Mouse (Mus musculus): ENCODE measurements at regions not wholly inside any gene's neighbourhood (a gene's known extent, or its start where the extent isn't known, plus 50 kb on each side); places are given as distances from the start of the nearest gene placed in this dataset.

GRCm38 (mm10) chr10:117530007-117530858 lies 99.1 kb upstream of the Cpm start:
- TF ChIP-seq CHD1 (IDR thresholded peaks at IDR 0.05; ENCODE audit: low read depth, low read length) (no peak), ZMIZ1 (IDR thresholded peaks at IDR 0.05; ENCODE audit: low read depth, low read length) (no peak), NELFE (IDR thresholded peaks at IDR 0.05; ENCODE audit: low read depth, low read length) (no peak), TCF12 (IDR thresholded peaks at IDR 0.05; ENCODE audit: low read depth, low read length) (no peak)
- Histone ChIP-seq H3K4me3 (replicated peaks in 1 of 3; ENCODE audit: low read depth in 2 of 3, low read length in 2 of 3, poor library complexity in 1 of 3) (no peak overlapping the region), H3K36me3 (replicated peaks in 1 of 2; ENCODE audit: control insufficient read depth in 1 of 2, insufficient read depth in 1 of 2, low read length in 1 of 2) (no peaks in the 10 kb centered on the region), H3K4me1 (ENCODE audit: control insufficient read depth in 1 of 2, insufficient read depth in 2 of 2) (peaks cover 8 to 27% of the 10 kb centered on the region in 2 experiments), H3K9ac (ENCODE audit: insufficient read depth, low read depth) (no peak overlapping the region), H3K9me3 (replicated peaks; ENCODE audit: low read length) (peaks cover 9% of the 10 kb centered on the region), H3K4me2 (ENCODE audit: insufficient read depth, low read depth, poor library complexity, severe bottlenecking) (peak overlapping the region; percentile 37; the same call in 1 of the 2 replicates), H3K27ac (ENCODE audit: insufficient read depth, low read depth) (no peak overlapping the region), H3K79me2 (replicated peaks; ENCODE audit: control insufficient read depth, extremely low read depth, insufficient read depth, poor library complexity, severe bottlenecking) (no peaks in the 10 kb centered on the region), H3K27me3 (replicated peaks) (peaks cover 2% of the 10 kb centered on the region)
- in situ Hi-C loops (cut with MboI; ENCODE audit: low pct_ligation_motif_present, low pct_unique_long_range_greater_than_20kb, low sequenced_read_pairs) (no loop called here), dilution Hi-C loops (cut with MboI; ENCODE audit: extremely low pct_ligation_motif_present, extremely low pct_unique_long_range_greater_than_20kb, low sequenced_read_pairs) (no loop called here)
- no peak for DNase-seq (ENCODE audit: extremely low read depth)

- Histone ChIP-seq H3K4me2 (ENCODE audit: insufficient read depth, low read depth, poor library complexity, severe bottlenecking) (no peak overlapping the region), H3K79me2 (replicated peaks; ENCODE audit: control insufficient read depth, extremely low read depth, insufficient read depth, poor library complexity, severe bottlenecking) (no peaks in the 10 kb centered on the region), H3K9me3 (replicated peaks; ENCODE audit: low read length) (peaks cover 9% of the 10 kb centered on the region), H3K27ac (ENCODE audit: insufficient read depth, low read depth) (no peak overlapping the region), H3K4me1 (ENCODE audit: control insufficient read depth in 1 of 2, insufficient read depth in 2 of 2) (peaks cover 8 to 27% of the 10 kb centered on the region in 2 experiments), H3K4me3 (replicated peaks in 1 of 3; ENCODE audit: low read depth in 2 of 3, low read length in 2 of 3, poor library complexity in 1 of 3) (no peak overlapping the region), H3K9ac (ENCODE audit: insufficient read depth, low read depth) (no peak overlapping the region), H3K27me3 (replicated peaks) (no peaks in the 10 kb centered on the region), H3K36me3 (replicated peaks in 1 of 2; ENCODE audit: control insufficient read depth in 1 of 2, insufficient read depth in 1 of 2, low read length in 1 of 2) (no peaks in the 10 kb centered on the region)
- in situ Hi-C loops (cut with MboI; ENCODE audit: low pct_ligation_motif_present, low pct_unique_long_range_greater_than_20kb, low sequenced_read_pairs) (no loop called here), dilution Hi-C loops (cut with MboI; ENCODE audit: extremely low pct_ligation_motif_present, extremely low pct_unique_long_range_greater_than_20kb, low sequenced_read_pairs) (no loop called here)
- no peak for DNase-seq (ENCODE audit: extremely low read depth)
- TF ChIP-seq ZMIZ1 (IDR thresholded peaks at IDR 0.05; ENCODE audit: low read depth, low read length): no peak
- TF ChIP-seq MXI1 (IDR thresholded peaks at IDR 0.05; ENCODE audit: low read depth, low read length): no peak
- no peak for TF ChIP-seq ETS1 (conservative IDR thresholded peaks at IDR 0.05; ENCODE audit: low read depth, low read length)
- no peak for TF ChIP-seq TBP (conservative IDR thresholded peaks at IDR 0.05; ENCODE audit: low read depth, low read length)
- no peak for TF ChIP-seq JUN (IDR thresholded peaks at IDR 0.05; ENCODE audit: insufficient read depth, low read depth, low read length)
- no peak for TF ChIP-seq ZNF384 (IDR thresholded peaks at IDR 0.05; ENCODE audit: low read depth, low read length)
- no peak for TF ChIP-seq RAD21 (IDR thresholded peaks at IDR 0.05; ENCODE audit: low read depth, low read length)
These were observed 99.9 kb upstream of the Cpm start for GRCm38 (mm10) chr10:117529269-117530006.

Measured in CH12.LX (cell line).